Mouse (Mus musculus): ENCODE measurements around the gene Slc11a2.

DNA sequence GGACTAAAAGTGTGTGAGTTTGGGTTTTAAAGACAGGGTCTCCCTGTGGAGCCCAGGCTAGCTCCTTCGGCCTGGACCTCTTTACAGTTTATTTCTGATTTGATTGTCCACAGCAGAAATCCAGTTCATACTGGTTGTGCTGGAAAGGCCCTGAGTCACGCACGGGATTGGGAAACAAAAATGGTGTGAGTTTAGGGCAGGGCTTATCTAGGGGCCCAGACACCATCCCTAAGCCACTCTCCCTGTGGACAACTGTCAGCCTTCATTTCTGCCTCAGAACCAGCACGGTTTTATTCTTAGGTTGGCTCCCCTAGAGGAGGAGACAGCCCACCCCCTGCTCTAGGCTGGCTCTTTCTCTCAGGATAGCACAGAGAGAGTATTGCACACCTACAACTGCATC, 8.4 kb upstream of the Slc11a2 start:
- TF ChIP-seq POLR2A (IDR thresholded peaks at IDR 0.05; ENCODE audit: borderline replicate concordance, extremely low read depth, low read depth, low read length) (no peak), CTCF (IDR thresholded peaks at IDR 0.05; ENCODE audit: insufficient read depth, low read length) (no peak)
